Mouse (Mus musculus) c-Kit-negative CD71-positive TER-119-positive erythroid progenitor cells, embryonic 14.5 days (primary cell): ENCODE results near the gene Cadm4.

ENCODE experiments used
- DNase-seq: peaks from one replicate; pipeline ENCODE4 v3.0.0-alpha.2; 2013; ENCODE audit warnings: low read depth, low spot score

The Cadm4 gene

GRCm38 (mm10) chr7:24531211-24531971 is 49.6 kb downstream of the Cadm4 start:
- DNase-seq, result peak; percentile 37

DNA sequence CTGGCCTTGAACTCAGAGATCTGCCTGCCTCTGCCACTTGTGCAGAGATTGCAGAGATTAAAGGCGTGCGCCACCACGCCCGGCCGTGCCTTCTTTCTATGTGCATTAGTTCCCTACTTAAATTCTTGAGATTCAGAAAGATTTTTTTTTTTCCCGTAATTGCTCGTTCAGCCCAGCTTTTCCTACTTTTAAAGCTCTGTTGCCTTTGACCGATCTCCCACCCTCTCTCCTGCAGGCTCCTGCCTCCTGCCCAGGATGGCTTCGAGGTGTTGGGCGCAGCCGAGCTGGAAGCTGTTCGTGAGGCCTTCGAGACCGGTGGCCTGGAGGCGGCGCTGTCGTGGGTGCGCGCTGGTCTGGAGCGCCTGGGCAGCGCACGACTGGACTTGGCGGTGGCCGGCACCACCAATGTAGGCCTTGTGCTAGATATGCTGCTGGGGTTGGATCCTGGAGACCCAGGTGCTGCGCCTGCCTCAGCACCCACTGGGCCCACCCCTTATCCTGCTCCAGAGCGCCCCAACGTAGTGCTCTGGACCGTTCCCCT is 51.3 kb downstream of the Cadm4 start:
- DNase-seq, result no peak

- no peak for DNase-seq
These were observed 52.0 kb downstream of the Cadm4 start for GRCm38 (mm10) chr7:24533806-24534205.

- no peak for DNase-seq
These were observed 52.5 kb downstream of the Cadm4 start for GRCm38 (mm10) chr7:24534301-24534700.

- no peak for DNase-seq
These were observed 55.3 kb downstream of the Cadm4 start for GRCm38 (mm10) chr7:24537081-24537480.

DNA sequence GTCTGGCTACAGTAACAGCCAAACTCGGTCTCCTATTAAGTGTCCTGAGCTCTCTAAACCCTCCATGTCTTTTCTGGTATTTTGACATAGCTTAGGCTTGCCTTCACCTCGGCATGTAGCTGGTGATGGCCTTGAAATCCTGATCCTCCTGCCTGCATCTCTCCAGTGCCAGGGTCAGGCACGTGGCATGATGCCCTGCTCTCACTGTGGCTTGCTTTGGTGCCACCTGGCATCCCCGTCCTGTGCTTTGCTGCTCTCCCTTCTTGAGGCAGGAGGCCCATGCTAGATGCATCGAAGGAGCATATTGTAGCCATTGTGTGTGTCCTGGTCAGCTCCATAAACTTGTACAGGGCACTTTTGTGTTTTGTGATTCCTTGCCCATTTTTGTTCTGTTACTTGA is 55.8 kb downstream of the Cadm4 start:
- DNase-seq, result no peak

DNA sequence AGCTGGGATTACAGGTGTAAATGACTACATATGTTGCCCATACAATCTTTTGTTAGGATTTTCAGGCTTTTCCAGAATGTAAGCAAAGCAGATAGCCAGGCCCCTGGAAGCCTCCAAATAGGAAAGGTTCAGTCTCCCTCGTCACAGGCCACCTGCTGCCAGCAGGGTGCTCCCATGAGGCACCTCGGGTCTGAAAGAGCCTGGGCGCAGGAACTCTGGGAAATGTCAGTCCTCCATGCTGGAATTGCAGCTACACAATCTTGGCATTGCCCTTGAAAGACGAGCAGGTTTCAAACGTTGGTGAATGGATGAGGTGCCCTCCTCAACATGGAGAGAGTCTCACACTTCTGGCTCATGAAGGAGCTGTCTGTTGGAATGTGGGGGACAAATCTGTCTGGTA is 56.3 kb downstream of the Cadm4 start:
- DNase-seq, result no peak

DNA sequence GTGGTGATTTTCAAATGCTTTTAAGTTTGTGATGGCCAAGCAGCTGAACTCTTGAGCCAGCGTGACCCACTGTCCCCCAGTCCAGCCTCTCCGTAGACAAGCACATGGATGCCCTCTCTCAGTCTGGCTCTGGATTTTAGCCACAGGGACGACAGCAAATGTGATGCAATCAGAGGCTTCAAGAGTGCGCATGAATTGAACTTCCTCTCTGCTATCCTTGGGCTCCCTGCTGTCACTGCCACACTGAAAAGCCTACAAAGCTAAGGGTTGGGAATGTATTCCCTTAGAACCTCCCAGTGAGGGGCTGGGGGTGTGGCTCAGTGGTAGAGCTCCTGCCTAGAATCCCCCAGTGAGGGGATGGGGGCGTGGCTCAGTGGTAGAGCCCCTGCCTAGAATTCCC is 56.9 kb downstream of the Cadm4 start:
- DNase-seq, result no peak

DNA sequence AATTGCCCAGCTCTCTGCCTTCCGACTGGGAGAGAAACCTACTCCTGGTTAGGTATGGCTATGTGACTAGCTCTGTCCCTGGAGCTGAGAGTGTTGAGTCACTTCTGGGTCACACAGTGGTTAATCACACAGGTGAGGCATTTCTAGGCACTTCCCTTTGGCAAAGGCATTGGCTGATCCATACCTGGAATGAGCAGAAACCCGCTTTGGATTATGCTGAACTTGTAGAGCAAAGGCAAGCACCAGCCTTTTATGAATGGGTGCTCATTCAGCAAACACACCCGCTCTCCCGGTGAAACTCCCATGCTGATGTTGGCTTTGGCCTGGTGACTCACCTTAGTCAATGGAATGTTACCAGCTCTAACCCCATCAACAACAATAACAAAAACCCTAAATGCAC is 57.9 kb downstream of the Cadm4 start:
- DNase-seq, result no peak

GRCm38 (mm10) chr7:24544506-24544905 is 62.7 kb downstream of the Cadm4 start:
- DNase-seq, result no peak

DNA sequence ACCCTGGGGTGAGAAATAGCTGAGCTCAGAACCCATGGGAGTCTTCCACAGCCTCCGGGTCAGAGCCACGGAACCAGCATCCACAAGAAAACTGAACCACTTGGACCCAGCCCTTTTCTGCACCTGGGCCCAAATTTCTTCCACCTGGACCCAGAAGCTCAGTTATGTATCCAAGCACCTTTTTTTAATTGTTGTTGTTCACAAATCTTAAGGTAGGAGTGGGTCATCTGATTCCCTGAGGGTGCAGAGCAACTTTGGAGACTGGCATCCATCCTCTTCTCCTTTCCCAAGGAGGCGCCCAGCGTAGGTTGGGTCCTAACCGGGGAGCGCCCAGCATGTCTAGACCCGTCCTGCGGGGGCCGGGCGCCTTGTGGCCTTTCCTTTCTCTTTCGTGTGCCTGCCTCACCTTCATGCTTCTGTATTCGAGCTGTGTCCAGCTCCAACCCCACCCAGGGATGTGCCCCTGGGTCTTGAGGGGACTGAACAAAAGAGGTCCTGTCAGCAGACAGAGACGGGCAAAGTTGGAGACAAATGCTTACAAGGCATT is 64.3 kb downstream of the Cadm4 start, which contains the start of the genes Pinlyp and Xrcc1:
Pinlyp (minus strand) TSS at position 51 of the 547 bp plus-strand sequence.
Xrcc1 (plus strand) TSS at position 222 of the 547 bp plus-strand sequence.
- DNase-seq, result no peak

DNA sequence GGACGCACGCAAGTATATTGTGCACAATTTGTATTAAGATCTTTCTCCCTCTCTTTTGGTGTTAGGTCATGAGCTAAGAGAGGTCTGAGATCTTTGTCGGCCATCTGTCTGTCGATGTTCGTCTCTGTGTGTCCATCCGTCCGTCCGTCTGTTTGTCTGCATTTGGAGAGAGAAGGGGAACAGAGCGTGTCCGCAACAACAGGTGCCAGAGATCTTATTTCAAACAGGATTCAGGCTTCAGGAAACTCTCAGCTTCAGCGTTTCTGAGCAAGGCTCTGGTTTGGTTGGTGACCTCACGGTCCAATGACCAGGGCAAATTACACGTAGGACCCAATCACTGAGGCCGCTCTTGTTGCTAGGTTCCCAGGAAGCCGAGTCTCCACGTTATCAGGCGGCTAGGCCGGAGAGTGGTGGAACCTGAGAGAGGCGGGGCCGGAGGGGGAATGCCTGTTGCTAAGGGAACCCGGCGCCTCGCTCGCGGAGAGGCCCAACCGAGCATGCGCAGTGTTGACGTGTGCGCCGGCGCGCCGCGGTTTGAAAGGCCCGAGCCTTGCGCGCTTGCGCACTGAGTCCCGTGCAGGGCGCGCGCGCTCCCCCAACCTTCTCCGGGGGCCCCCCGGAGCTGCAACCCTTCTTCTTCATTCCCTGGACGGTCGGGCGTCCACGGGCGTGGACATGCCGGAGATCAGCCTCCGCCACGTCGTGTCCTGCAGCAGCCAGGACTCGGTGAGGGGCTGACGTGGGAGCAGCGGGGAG is 65.0 kb downstream of the Cadm4 start:
- peak; percentile 97 for DNase-seq

DNA sequence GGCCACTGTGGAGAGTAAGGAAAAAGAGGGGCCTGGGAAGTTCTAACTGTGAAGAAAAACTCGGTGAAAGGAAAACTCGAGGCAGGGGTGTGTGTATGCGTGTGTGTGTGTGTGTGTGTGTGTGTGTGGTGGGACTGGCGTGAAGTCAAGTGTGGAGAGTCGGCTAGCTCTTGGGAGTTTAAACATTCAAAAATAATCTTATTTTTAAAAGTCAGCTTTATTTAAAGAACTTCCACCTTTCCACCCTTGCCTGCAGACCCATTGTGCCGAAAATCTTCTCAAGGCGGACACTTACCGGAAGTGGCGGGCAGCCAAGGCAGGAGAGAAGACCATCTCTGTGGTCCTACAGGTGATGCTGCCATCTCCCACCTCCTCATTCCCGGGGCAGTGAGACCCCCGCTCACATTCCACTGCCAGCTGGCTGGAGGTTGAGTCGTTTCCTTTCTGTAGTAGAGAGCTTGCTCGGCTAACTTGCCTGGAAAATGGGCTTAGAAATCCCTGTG is 65.8 kb downstream of the Cadm4 start:
- DNase-seq, result no peak

- DNase-seq, result no peak
These were observed 70.3 kb downstream of the Cadm4 start for GRCm38 (mm10) chr7:24551985-24552759.
